Mouse (Mus musculus): ENCODE results near the gene Cpne4.
A peak's percentile ranks its signal among the peaks of the same experiment; 100 is the strongest.

DNA sequence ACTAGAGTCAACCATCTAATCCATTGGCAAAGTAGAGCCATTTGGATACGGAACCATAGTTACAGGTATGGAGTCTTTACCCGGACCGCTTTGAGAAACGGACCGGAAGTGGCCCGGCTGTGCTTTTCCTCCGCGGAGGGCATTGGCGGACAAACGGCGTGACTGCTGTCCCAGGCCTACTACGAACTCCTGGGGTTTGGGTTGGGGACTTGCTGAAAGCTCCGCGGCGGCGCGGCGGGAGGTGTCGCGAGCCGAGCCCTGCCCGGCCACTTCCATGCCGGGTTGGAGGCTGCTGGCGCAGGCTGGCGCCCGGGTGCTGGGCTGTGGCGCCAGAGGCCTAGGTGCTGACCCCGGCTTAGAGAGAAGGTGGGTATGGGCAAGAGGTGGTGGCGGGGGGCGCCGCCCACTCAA is 506.1 kb downstream of the Cpne4 start, which contains the start of gene Mrpl3:
- TF ChIP-seq RAD21 (IDR thresholded peaks at IDR 0.05; ENCODE audit: low read depth, low read length) (no peak), CTCF (IDR thresholded peaks at IDR 0.05 in 2 of 3, conservative IDR thresholded peaks at IDR 0.05 in 1 of 3; ENCODE audit: control insufficient read depth in 1 of 3, insufficient read depth in 1 of 3, low read depth in 2 of 3, low read length in 3 of 3, poor library complexity in 1 of 3, severe bottlenecking in 1 of 3) (no peak), MEF2A (IDR thresholded peaks at IDR 0.05; ENCODE audit: extremely low read depth, insufficient replicate concordance, low read depth, low read length, poor library complexity, severe bottlenecking) (no peak), POLR2A (IDR thresholded peaks at IDR 0.05; ENCODE audit: control insufficient read depth in 1 of 2, insufficient read depth in 1 of 2, low read depth in 1 of 2, low read length in 2 of 2, poor library complexity in 1 of 2) (peak in 1 of 2 experiments; percentile 62; a peak in 1 of 4 replicates), JUND (IDR thresholded peaks at IDR 0.05; ENCODE audit: low read depth, low read length) (no peak)

Measured in MEL (cell line).